Mouse (Mus musculus) G1E-ER4 (cell line): ENCODE measurements around the gene Gemin5. TPM values are rescaled to one million over a fixed set of nuclear protein-coding genes. Genes with fewer than 3 reads are reported as not detected.

Source experiments
- GATA1 ChIP-seq: IDR thresholded peaks from one replicate; pipeline ENCODE4 v1.8.0; 2012; ENCODE audit warnings: low read length, inconsistent platforms
- polyA plus RNA-seq: library from polyadenylated mRNA; stranded (reverse); fragments of >175 nt; gene quantifications from 2 replicates; pipeline ENCODE4 v1.2.3, GENCODE M21; 2012

Gemin5 gene
- polyA plus RNA-seq, 1 experiment, result 23.5 TPM

DNA sequence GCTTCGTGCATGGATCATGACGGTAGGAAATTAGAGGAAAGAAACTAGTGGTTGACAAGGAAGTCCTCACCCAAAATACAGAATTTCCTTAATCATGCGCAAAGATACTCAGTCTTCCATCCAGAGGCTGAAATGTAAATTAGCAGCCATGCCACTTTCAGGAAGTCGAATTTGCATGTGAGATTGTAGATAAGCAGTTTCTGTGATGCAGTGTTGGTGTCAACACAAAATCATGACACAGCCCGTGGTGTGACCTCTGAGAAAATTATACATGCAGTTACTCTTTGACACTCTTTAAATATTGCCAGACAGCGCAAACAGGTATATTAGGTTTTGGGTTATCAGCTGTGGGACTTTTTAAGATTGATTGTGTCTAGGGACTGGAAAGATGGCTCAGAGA is 21.3 kb upstream of the Gemin5 start:
- no peak for TF ChIP-seq GATA1

DNA sequence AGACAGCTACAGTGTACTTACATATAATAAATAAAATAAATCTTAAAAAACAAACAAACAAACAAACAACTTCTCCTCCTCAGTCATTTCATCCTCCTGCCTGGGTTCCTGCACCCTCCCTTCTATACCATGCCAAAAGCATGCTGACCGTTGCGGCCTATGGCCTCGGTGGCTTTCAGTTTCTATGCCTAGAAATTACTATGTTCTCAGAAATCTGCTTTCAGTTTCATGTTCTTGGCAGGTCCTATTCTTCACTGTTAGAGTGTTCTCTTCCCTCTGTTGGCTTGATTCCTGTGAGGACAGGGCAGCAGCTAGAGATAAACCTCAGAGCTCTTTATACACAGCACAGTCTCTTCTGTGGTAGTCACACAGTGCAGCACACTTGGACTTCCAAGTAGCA is 15.2 kb upstream of the Gemin5 start:
- no peak for TF ChIP-seq GATA1

GRCm38 (mm10) chr11:58180756-58181155 is 12.4 kb upstream of the Gemin5 start:
- TF ChIP-seq GATA1, result no peak

DNA sequence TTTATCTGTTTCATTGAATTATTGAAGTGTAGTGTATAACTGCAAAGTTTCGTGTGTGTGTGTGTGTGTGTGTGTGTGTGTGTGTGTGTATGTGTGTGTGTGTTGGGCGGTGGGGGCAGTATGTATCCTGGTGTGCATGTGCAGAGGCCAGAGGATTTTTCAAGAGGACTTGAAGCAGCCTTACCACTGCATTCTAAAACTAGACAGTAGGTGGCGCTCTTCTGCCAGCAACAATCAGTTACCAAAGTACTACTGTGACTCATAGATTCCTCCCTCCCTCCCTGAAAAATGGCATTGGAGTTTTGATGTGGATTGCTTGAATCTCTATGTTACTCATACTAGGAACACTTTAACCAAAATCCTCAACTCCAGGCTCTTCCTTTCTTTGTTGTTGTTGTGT is 11.2 kb upstream of the Gemin5 start:
- no peak for TF ChIP-seq GATA1

DNA sequence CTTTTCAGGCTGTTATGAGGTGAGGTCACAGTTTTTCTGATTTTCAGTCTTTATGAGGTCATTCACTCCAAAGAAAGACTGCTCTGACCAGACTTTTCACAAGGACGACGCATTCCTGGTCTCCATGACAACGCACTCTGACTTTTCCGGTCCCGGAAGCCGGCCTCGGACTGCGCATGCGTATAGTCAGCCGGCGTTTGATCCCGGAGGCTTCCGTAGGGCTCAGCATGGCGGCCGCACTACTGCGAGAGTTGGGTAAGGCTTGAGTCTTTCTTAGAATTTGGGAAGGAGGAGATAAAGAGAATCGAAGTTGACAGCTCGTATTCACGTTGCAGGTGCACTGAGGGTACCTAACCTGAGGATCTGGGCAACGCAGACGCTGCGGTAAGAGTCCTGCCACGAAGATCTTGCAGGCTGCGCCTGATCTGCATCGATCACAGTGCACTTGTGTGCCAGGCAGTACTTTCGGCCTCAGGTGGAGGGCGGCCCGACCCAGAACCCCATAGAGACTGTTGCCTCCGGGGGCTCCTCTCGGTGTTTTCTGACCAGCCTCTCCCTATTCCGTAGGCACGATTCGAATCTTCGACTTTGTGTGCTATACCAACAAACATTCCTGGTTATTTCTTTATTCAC is 3.2 kb upstream of the Gemin5 start, which contains the start of gene Mrpl22:
TSS of gene Mrpl22 (plus strand) at position 203 of the 633 bp plus-strand sequence.
- TF ChIP-seq GATA1, result no peak

DNA sequence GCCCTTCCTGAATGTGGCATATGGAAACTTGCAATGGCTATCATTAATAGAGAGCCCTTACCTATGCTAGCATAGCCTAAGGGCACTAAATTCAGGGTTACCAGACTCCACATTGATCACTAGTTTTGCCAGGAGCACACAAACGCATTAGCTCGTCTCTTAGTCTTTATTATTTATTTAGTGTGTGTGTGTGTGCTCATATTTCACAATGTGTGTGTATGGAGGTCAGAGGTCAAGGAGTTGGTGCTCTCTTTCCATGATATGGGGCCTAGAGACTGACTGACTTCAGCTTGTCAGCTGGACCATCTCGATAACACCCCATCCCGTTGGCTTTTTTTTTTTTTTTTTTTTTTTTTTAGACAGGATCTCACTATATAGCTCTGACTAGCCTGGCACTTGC is 1.3 kb upstream of the Gemin5 start:
- TF ChIP-seq GATA1, result no peak

DNA sequence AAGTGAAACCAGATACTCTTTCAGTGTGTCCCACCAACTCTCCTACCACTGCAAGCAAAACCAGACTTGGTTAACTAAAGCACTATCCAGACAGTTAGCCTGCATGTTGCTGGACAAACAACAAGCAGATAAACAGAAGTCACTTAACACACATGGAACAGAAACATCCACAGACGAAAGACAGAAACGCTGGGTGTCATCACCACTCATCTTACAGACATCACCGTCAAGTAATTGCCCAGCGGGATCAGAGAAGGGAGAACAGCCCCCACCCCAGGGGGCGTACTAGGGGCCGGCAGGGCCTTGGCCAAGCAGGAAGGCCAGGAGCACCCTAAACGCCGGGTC is 545 bp downstream of the Gemin5 start:
- no peak for TF ChIP-seq GATA1

- no peak for TF ChIP-seq GATA1
These were observed 3.3 kb downstream of the Gemin5 start for GRCm38 (mm10) chr11:58165072-58165471.

- no peak for TF ChIP-seq GATA1
These were observed 11.5 kb downstream of the Gemin5 start for GRCm38 (mm10) chr11:58156871-58157270.

- no peak for TF ChIP-seq GATA1
These were observed 12.9 kb downstream of the Gemin5 start for GRCm38 (mm10) chr11:58155458-58155857.

DNA sequence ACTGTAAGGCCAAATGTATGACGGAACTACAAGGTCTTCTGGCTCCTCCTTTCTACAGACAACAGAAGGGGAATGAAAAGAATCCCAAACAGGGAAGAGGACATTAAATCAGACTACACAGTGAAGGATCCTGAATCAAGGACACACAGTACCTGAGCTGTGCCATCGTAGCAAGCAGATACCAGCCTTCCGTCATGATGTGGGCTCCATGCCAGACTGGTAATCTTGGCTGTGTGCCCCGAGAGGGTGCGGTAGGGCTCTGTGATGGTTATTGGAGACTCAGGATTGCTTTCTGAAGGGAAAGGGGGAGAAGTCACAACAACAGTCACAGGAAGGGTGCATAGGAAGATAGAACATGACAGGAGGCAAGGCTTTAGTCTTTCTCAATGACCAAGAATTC is 22.1 kb downstream of the Gemin5 start:
- TF ChIP-seq GATA1, result no peak

- TF ChIP-seq GATA1, result no peak
These were observed 24.5 kb downstream of the Gemin5 start for GRCm38 (mm10) chr11:58143704-58144426.

DNA sequence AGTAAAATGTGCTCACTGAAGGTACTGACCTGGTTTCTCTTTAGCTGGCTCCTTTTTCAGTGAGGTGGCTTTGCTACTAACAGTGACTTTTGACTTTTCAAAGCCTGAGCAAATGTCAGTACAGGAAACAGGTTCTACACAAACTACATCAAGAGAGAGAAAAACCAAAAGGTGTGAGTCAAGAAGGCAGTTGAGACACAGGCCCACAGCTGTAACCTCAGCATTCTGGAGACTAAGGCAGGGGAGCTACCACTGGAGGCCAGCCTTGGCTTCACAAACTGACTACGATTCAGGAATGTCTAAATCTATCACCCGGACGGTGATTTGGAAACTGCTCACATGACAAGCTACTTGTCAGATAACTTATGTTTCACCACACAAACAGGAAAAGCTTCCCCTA is 28.9 kb downstream of the Gemin5 start:
- TF ChIP-seq GATA1, result no peak

DNA sequence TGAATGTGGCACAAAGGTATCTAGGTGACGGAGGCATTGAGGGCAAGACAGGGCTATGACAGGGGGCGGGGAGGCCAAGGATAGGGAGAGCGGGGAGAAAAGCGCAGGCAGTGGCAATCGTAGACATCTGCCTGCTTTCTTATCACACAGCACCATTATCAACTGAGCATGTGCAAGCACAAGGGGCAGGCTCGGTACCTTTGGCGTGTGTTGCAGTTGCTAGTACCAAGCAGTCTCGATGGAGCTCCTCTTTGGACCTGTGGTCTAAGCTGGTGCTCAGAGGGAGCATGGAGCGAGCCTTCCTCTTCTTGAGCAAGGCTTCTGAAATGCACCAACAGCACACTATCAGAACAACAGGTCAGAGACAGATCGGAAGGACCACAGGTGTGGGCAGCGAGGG is 29.5 kb downstream of the Gemin5 start:
- no peak for TF ChIP-seq GATA1

DNA sequence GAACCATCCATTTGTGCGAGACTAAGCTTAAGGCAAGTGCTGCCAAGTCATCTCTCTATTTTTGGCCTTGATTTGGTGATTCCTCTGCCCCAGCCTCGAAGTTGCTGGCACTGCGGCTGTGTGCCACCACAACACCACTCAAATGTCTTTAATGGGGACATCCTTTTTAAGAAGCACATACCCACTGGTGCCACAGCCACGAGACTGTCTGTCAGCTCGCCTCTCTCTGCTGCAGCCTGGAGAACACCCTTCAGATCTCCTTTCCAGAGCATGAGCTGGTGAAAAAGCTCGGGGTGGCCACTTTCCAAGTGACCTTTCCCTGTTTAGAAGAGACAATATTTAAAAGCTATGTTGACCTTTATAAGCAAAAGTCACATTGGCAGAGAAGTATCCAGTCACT is 31.7 kb downstream of the Gemin5 start:
- no peak for TF ChIP-seq GATA1

DNA sequence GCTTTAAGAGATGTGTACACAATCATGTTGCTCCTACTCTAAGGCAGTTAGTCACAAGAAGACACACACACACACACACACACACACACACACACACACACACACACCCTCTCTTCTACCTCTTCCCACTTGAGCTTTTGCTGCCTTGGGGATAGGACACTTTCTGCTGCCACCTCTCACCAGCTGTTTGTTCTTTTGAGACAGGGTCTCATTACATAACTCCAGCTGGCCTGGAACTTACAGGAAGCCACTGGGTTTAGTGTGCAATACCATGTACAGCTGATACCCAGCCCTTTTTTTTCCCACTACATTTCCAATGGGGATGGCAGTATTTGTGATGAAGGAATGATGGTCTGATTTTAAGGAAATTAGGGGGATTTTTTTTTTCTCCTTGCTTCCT is 33.0 kb downstream of the Gemin5 start:
- TF ChIP-seq GATA1, result no peak

DNA sequence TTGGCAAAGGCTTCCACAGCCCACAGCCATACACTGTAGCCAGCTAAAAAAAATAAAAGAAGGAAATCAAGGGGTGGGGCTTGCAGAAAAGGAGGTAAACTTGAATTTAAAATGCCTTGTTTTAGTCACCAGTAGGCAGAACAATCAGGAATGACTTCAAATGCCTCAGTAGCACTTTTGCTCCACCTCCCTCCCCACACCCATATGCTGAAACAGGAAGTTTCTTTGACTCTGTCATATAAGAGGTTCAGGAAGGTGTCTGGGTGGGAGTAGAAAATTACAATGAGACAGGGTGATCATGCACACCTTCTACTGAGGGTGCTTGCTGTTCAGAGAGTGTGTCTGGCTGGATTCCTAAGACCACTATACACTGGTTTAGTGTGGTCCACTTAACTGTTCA is 33.5 kb downstream of the Gemin5 start:
- no peak for TF ChIP-seq GATA1
